Mouse (Mus musculus): ENCODE measurements around the gene Epsti1. TPM values are rescaled to one million over a fixed set of nuclear protein-coding genes. Genes with fewer than 3 reads are reported as not detected.

The Epsti1 gene
- total RNA-seq, 2 experiments from 2014 or later: 0.22 TPM; not detected in 1

DNA sequence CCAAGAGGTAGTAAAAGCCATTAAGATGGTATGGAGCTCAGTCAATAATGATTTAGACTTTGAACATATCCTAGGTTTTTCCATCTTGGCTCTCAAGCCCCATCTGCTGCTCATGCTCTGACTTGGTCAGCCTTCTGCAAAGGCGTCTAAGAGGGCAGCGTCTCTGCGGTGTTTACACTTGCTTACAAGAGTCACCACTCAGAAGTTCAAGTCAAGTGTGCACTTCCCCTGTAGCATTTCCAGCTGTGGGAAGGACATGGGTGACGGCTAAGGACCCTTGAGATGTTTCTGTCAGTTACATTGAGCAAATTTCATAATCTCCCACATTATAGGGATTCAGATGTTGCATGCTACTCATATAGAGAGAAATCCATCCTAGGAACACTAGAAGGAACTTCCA lies 144.6 kb downstream of the Epsti1 start:
- no peak overlapping the region for H3K4me3 ChIP-seq
- TF ChIP-seq CTCF (IDR thresholded peaks at IDR 0.05): no peak
- intact Hi-C loops (cut with DNase I): no loop called here

More for the DNA sequence above, 144.6 kb downstream of the Epsti1 start:
- H3K27ac ChIP-seq: no peak overlapping the region
- DNase-seq: no peak

Other genes with a start within 250 kb of the Epsti1 start
- 100 to 1,000 TPM; 123 to 152 TPM for gene Dnajc15, start 29.1 kb upstream of the Epsti1 start, total RNA-seq (2021)
- gene Fam216b, start 184.8 kb downstream of the Epsti1 start, total RNA-seq (2021): not detected